Comparison of ENCODE assay signal across 18 mouse cellular contexts in genomic region chr10:98745861-98746260, GRCm38 (mm10).
DNase-seq lines count a peak whose midpoint lies in the region; ATAC-seq lines count a peak whose summit lies in the region.
"Had no signal": no experiment of that assay in that cellular context is flagged by ENCODE, and none has a peak within 500 bp of the region (broad histone marks: within the 10 kb centered on the region; RNA-seq: fewer than 3 reads in every experiment).

No protein-coding gene starts in this region.

- peak; percentile 21 for ATAC-seq in CD4-positive, CD25-positive, alpha-beta regulatory T cell, adult 4 months
- peak; percentile 21 for ATAC-seq in activated CD4-positive, CD25-positive, alpha-beta regulatory T cell, adult 4 months
- ATAC-seq: forebrain, embryonic 13.5 days; forebrain, postnatal 0 days; intestine, embryonic 16.5 days had no signal

- peak; percentile 49 for DNase-seq in CD4-positive helper T cell, adult 2 months (ENCODE audit: low read depth, low spot score)
- DNase-seq in naive thymus-derived CD4-positive, alpha-beta T cell, adult 2 months (ENCODE audit: low read depth), result peak; percentile 43
- DNase-seq in urinary bladder, postnatal 25 days (ENCODE audit: low spot score), result no peak
- no peak for DNase-seq in frontal cortex, adult 2 months (ENCODE audit: extremely low spot score in 1 of 2, low spot score in 1 of 2)
- no peak for DNase-seq in T-cell, adult 2 months (ENCODE audit: low spot score)
- DNase-seq: adrenal gland, postnatal 10 days; adrenal gland, postnatal 36 days; cerebellum, adult 18-20 months; cerebellum, adult 9-10 months; cerebellum, postnatal 14 days; forebrain, postnatal 0 days; gastrocnemius, postnatal 36 days; heart, adult 2 months; kidney, adult 18-20 months had no signal

Comparison
In these comparisons a context has a peak if more than half of its experiments do, and no peak if none do; other contexts are left out.
1. DNase-seq: peak in CD4-positive helper T cell, adult 2 months (single experiment) and naive thymus-derived CD4-positive, alpha-beta T cell, adult 2 months (single experiment); none in urinary bladder, postnatal 25 days (single experiment), frontal cortex, adult 2 months (0 of 2) and T-cell, adult 2 months (single experiment).